Mouse (Mus musculus): ENCODE data around the gene 1110004F10Rik.

Gene 1110004F10Rik

DNA sequence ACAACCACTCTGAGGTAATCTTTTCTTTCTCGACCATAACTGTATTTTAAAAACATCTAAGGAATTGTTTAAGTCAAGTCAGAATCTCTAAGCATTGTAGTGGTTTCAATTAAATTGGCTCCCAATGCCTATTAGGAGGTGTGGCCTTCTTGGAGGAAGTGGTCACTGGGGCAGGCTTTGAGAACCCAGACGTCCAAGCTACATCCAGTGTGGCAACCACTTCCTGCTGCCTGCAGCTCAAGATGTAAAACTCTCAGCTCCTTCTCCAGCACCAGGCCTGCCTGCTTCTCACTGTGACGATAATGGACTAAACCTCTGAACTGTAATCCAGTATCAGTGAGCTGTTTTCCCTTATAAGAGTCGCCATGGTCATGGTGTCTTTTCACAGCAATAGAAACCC lies 110.4 kb downstream of the 1110004F10Rik start:
- DNase-seq, result no peak

- DNase-seq, result no peak
Observed at GRCm38 (mm10) chr7:116153781-116154368, 114.7 kb downstream of the 1110004F10Rik start.

All from cerebellum, adult 9-10 months (tissue).